Mouse (Mus musculus): Measurements from ENCODE around the gene Cript. TPM values are rescaled to one million over a fixed set of nuclear protein-coding genes. Genes with fewer than 3 reads are reported as not detected.

The Cript gene
- polyA plus RNA-seq, 1 experiment from 2014 or later = 204 TPM

- no peak overlapping the region for H3K4me3 ChIP-seq
- no peaks in the 10 kb centered on the region for H3K4me1 ChIP-seq
- no peak for ATAC-seq (ENCODE audit: low FRiP score, low read depth)
- no peaks in the 10 kb centered on the region for H3K9me3 ChIP-seq
- WGBS = 93% methylated on average over 13 of the region's 13 CpGs
- H3K27me3 ChIP-seq (replicated peaks) = no peaks in the 10 kb centered on the region
- peaks cover 11% of the 10 kb centered on the region for H3K36me3 ChIP-seq
- no peak overlapping the region for H3K4me2 ChIP-seq (replicated peaks)
- no peak overlapping the region for H3K27ac ChIP-seq
- no peak overlapping the region for H3K9ac ChIP-seq
These were observed 13.9 kb upstream of the Cript start for GRCm38 (mm10) chr17:87011301-87012019.

GRCm38 (mm10) chr17:87019692-87020091, 5.7 kb upstream of the Cript start:
- H3K36me3 ChIP-seq = peaks cover 8% of the 10 kb centered on the region
- no peak overlapping the region for H3K4me2 ChIP-seq (replicated peaks)
- no peak overlapping the region for H3K27ac ChIP-seq
- ATAC-seq (ENCODE audit: low FRiP score, low read depth) = no peak
- H3K27me3 ChIP-seq (replicated peaks) = no peaks in the 10 kb centered on the region
- H3K4me3 ChIP-seq = no peak overlapping the region
- H3K9ac ChIP-seq = no peak overlapping the region
- no peaks in the 10 kb centered on the region for H3K9me3 ChIP-seq
- H3K4me1 ChIP-seq = peaks cover 7% of the 10 kb centered on the region; the same call in 1 of the 2 replicates
- 91% methylated on average over 5 of the region's 5 CpGs for WGBS

GRCm38 (mm10) chr17:87024491-87025242, 683 bp upstream of the Cript start:
- Histone ChIP-seq H3K27me3 (replicated peaks) (no peaks in the 10 kb centered on the region), H3K9me3 (no peaks in the 10 kb centered on the region), H3K27ac (no peak overlapping the region), H3K4me3 (peak overlapping the region; percentile 85), H3K9ac (peak overlapping the region; percentile 78), H3K36me3 (peaks cover 9% of the 10 kb centered on the region), H3K4me2 (replicated peaks) (peak overlapping the region; percentile 98), H3K4me1 (peaks cover 11% of the 10 kb centered on the region; the same call in 1 of the 2 replicates)
- no peak for ATAC-seq (ENCODE audit: low FRiP score, low read depth)
- 1% methylated on average over 55 of the region's 55 CpGs for WGBS

- H3K4me2 ChIP-seq (replicated peaks) = no peak overlapping the region
- H3K9ac ChIP-seq = no peak overlapping the region
- no peaks in the 10 kb centered on the region for H3K4me1 ChIP-seq
- 60% methylated on average over 10 of the region's 10 CpGs for WGBS
- no peaks in the 10 kb centered on the region for H3K9me3 ChIP-seq
- H3K27ac ChIP-seq = no peak overlapping the region
- ATAC-seq (ENCODE audit: low FRiP score, low read depth) = no peak
- H3K36me3 ChIP-seq = peaks cover 47% of the 10 kb centered on the region
- H3K4me3 ChIP-seq = no peak overlapping the region
- no peaks in the 10 kb centered on the region for H3K27me3 ChIP-seq (replicated peaks)
These were observed 11.1 kb downstream of the Cript start for GRCm38 (mm10) chr17:87036141-87037073.

GRCm38 (mm10) chr17:87038496-87038895, 13.1 kb downstream of the Cript start:
- no peak overlapping the region for H3K4me2 ChIP-seq (replicated peaks)
- no peak overlapping the region for H3K9ac ChIP-seq
- no peaks in the 10 kb centered on the region for H3K27me3 ChIP-seq (replicated peaks)
- no peaks in the 10 kb centered on the region for H3K9me3 ChIP-seq
- ATAC-seq (ENCODE audit: low FRiP score, low read depth) = no peak
- H3K27ac ChIP-seq = no peak overlapping the region
- H3K36me3 ChIP-seq = peaks cover 37% of the 10 kb centered on the region
- 90% methylated on average over 5 of the region's 5 CpGs for WGBS
- H3K4me3 ChIP-seq = no peak overlapping the region
- no peaks in the 10 kb centered on the region for H3K4me1 ChIP-seq

- WGBS = 81% methylated on average over 19 of the region's 19 CpGs
- Histone ChIP-seq H3K9me3 (no peaks in the 10 kb centered on the region), H3K4me1 (no peaks in the 10 kb centered on the region), H3K27me3 (replicated peaks) (no peaks in the 10 kb centered on the region), H3K36me3 (peaks cover 17% of the 10 kb centered on the region), H3K4me2 (replicated peaks) (no peak overlapping the region), H3K4me3 (no peak overlapping the region), H3K27ac (no peak overlapping the region), H3K9ac (no peak overlapping the region)
- no peak for ATAC-seq (ENCODE audit: low FRiP score, low read depth)
These were observed 16.4 kb downstream of the Cript start for GRCm38 (mm10) chr17:87041739-87042138.

GRCm38 (mm10) chr17:87044364-87044763, 19.0 kb downstream of the Cript start:
- ATAC-seq (ENCODE audit: low FRiP score, low read depth) = 0 out of 2 replicates have a peak, but pooled peaks have one; percentile 44
- WGBS = 2% methylated on average over 15 of the region's 15 CpGs

GRCm38 (mm10) chr17:87044796-87045195, 19.4 kb downstream of the Cript start:
- no peak overlapping the region for H3K27ac ChIP-seq
- WGBS = 83% methylated on average over 8 of the region's 8 CpGs
- H3K27me3 ChIP-seq (replicated peaks) = no peaks in the 10 kb centered on the region
- H3K36me3 ChIP-seq = no peaks in the 10 kb centered on the region
- ATAC-seq (ENCODE audit: low FRiP score, low read depth) = no peak
- no peaks in the 10 kb centered on the region for H3K4me1 ChIP-seq
- no peak overlapping the region for H3K9ac ChIP-seq
- H3K9me3 ChIP-seq = no peaks in the 10 kb centered on the region
- H3K4me3 ChIP-seq = no peak overlapping the region
- H3K4me2 ChIP-seq (replicated peaks) = no peak overlapping the region

More at GRCm38 (mm10) chr17:87044364-87044763, 19.0 kb downstream of the Cript start:
- Histone ChIP-seq H3K4me3 (no peak overlapping the region), H3K4me2 (replicated peaks) (no peak overlapping the region), H3K9me3 (no peaks in the 10 kb centered on the region), H3K9ac (no peak overlapping the region), H3K36me3 (no peaks in the 10 kb centered on the region), H3K27ac (no peak overlapping the region), H3K27me3 (replicated peaks) (no peaks in the 10 kb centered on the region), H3K4me1 (no peaks in the 10 kb centered on the region)

GRCm38 (mm10) chr17:87049696-87050095, 24.3 kb downstream of the Cript start:
- 55% methylated on average over 5 of the region's 5 CpGs for WGBS
- no peak overlapping the region for H3K9ac ChIP-seq
- peaks cover under 1% of the 10 kb centered on the region; the same call in 1 of the 2 replicates for H3K4me1 ChIP-seq
- no peak for ATAC-seq (ENCODE audit: low FRiP score, low read depth)
- no peaks in the 10 kb centered on the region for H3K27me3 ChIP-seq (replicated peaks)
- no peak overlapping the region for H3K4me3 ChIP-seq
- H3K36me3 ChIP-seq = no peaks in the 10 kb centered on the region
- no peak overlapping the region for H3K4me2 ChIP-seq (replicated peaks)
- no peak overlapping the region for H3K27ac ChIP-seq
- no peaks in the 10 kb centered on the region for H3K9me3 ChIP-seq

GRCm38 (mm10) chr17:87050469-87051175, 25.3 kb downstream of the Cript start:
- WGBS = 53% methylated on average over 9 of the region's 9 CpGs
- Histone ChIP-seq H3K27ac (no peak overlapping the region), H3K36me3 (no peaks in the 10 kb centered on the region), H3K4me2 (replicated peaks) (no peak overlapping the region), H3K9ac (no peak overlapping the region), H3K4me3 (no peak overlapping the region), H3K9me3 (no peaks in the 10 kb centered on the region), H3K4me1 (peaks cover 7% of the 10 kb centered on the region; the same call in 1 of the 2 replicates), H3K27me3 (replicated peaks) (no peaks in the 10 kb centered on the region)
- peak; percentile 37; the same call in 1 of the 2 replicates for ATAC-seq (ENCODE audit: low FRiP score, low read depth)

GRCm38 (mm10) chr17:87051652-87052051, 26.3 kb downstream of the Cript start:
- H3K4me3 ChIP-seq = no peak overlapping the region
- no peaks in the 10 kb centered on the region for H3K27me3 ChIP-seq (replicated peaks)
- no peak overlapping the region for H3K4me2 ChIP-seq (replicated peaks)
- H3K9ac ChIP-seq = no peak overlapping the region
- no peak for ATAC-seq (ENCODE audit: low FRiP score, low read depth)
- no peak overlapping the region for H3K27ac ChIP-seq
- H3K36me3 ChIP-seq = no peaks in the 10 kb centered on the region
- H3K4me1 ChIP-seq = peaks cover 7% of the 10 kb centered on the region; the same call in 1 of the 2 replicates
- no peaks in the 10 kb centered on the region for H3K9me3 ChIP-seq
- WGBS = 85% methylated on average over 1 of the region's 1 CpGs

Measured in neural tube, embryonic 12.5 days (tissue).